Mouse (Mus musculus) lung, embryonic 15.5 days (tissue): ENCODE data around the gene Tmem132c. TPM values are rescaled to one million over a fixed set of nuclear protein-coding genes. Genes with fewer than 3 reads are reported as not detected.

ENCODE experiments used
- ATAC-seq: fragments of 200-750 bp; cut with Nextera tagmentation; 2 replicates; pipeline ENCODE4 v1.8.0; 2017; ENCODE audit warnings: moderate number of reproducible peaks, borderline replicate concordance; ENCODE audit not compliant: low FRiP score, low TSS enrichment; ENCODE audit errors: extremely low read depth
- H3K27ac ChIP-seq: fragments of 300-500 bp; sonication (generic); 2 replicates; pipeline ENCODE4 v1.5.1; 2015; ENCODE audit warnings: moderate library complexity, mild to moderate bottlenecking, inconsistent platforms
- H3K27me3 ChIP-seq: fragments of 300-500 bp; sonication (generic); 2 replicates; pipeline ENCODE4 v1.6.1; 2015; ENCODE audit warnings: inconsistent platforms
- H3K36me3 ChIP-seq: fragments of 300-500 bp; sonication (generic); 2 replicates; pipeline ENCODE4 v1.6.1; 2015; ENCODE audit warnings: inconsistent platforms
- H3K4me1 ChIP-seq: fragments of 300-500 bp; sonication (generic); 2 replicates; pipeline ENCODE4 v1.6.1; 2015; ENCODE audit warnings: inconsistent platforms
- H3K4me2 ChIP-seq: fragments of 300-500 bp; sonication (generic); 2 replicates; pipeline ENCODE4 v1.6.1; 2015; ENCODE audit warnings: inconsistent platforms, mild to moderate bottlenecking, moderate library complexity
- H3K4me3 ChIP-seq: fragments of 300-500 bp; sonication (generic); 2 replicates; pipeline ENCODE4 v1.5.1; 2015; ENCODE audit warnings: mild to moderate bottlenecking, inconsistent platforms
- H3K9ac ChIP-seq: fragments of 300-500 bp; sonication (generic); 2 replicates; pipeline ENCODE4 v1.6.1; 2015; ENCODE audit warnings: inconsistent platforms
- H3K9me3 ChIP-seq: fragments of 300-500 bp; sonication (generic); 2 replicates; pipeline ENCODE4 v1.6.1; 2016; ENCODE audit warnings: inconsistent platforms
- WGBS: fragments of 180-500 bp; shearing (Covaris S2); methylation state at CpG from one replicate; pipeline ENCODE4 v1.1.7; 2015; 5-methylcytosine and 5-hydroxymethylcytosine counted together
- polyA plus RNA-seq: library from polyadenylated mRNA; unstranded; fragments of >200 nt; fragmentation: Nextera tagmentation; extraction: Ambion mirVana; gene quantifications from 2 replicates; pipeline ENCODE4 v1.2.1, GENCODE M21; 2015

Gene Tmem132c
- polyA plus RNA-seq, 1 experiment from 2014 or later, result 18.3 TPM

DNA sequence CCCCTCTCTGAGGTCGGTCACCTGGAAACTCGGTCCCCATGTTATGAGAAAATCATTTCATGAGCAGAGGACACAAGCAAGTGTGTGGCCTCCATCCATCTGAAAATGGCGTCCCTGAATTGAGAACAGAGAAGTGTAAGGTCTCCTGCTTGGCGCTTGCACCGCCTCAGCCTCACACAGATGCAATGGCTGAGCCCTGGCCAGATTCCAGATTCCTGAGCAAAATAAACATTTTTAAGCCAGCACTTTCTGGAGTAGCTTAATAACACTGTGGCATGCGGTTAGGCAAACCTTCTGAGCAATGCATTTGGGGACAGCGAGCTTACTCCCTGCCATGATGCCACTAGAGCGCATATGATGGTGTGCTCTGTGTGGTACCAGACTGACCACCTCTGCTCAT is 48.1 kb downstream of the Tmem132c start:
- Histone ChIP-seq H3K27me3 (no peaks in the 10 kb centered on the region), H3K27ac (no peak overlapping the region), H3K9ac (no peak overlapping the region), H3K4me1 (peaks cover 23% of the 10 kb centered on the region), H3K36me3 (no peaks in the 10 kb centered on the region), H3K9me3 (no peaks in the 10 kb centered on the region), H3K4me3 (no peak overlapping the region), H3K4me2 (no peak overlapping the region)
- 84% methylated on average over 8 of the region's 8 CpGs for WGBS
- no peak for ATAC-seq

DNA sequence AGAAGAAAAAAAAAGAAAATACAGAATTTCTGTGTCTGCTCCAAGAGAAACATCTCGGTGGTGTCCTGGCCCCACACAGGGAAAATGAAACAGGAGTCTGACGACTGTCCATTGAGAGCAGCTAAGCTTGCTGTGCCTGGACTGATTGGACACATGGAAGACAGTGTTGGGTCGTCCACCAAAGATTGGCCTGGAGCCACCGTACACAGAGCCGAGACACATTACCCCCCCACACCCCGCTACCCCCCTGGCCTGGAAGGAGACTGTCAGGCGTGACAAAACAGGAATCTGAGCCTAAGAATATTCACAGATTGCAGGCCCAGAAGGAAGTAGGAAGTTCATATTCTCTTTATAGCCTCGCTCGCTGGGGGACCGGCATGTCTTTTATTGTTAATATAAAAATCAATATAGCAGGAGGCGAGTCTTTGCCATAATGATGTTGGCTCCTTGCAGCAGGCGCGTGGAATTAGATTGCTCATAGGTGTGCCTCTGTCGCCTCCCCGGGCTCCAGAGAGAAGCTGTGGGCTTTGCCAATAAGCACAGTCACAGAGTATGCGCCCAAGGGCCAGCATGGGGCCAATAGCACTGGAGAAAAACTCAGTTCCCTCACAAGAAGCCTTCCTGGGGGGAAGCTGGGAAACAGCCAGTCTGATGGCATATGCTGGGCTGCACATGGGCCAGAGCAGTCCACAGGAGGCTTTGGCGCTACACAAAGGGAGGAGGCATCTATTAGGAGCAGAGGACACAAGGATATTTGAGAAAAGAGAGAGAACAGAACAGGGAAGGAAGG is 49.0 kb downstream of the Tmem132c start:
- H3K4me1 ChIP-seq, result peaks cover 26% of the 10 kb centered on the region
- no peaks in the 10 kb centered on the region for H3K36me3 ChIP-seq
- no peak overlapping the region for H3K4me2 ChIP-seq
- H3K27ac ChIP-seq, result peak overlapping the region; percentile 51
- peak; percentile 88 for ATAC-seq
- WGBS, result 57% methylated on average over 17 of the region's 17 CpGs
- no peak overlapping the region for H3K4me3 ChIP-seq
- no peak overlapping the region for H3K9ac ChIP-seq
- no peaks in the 10 kb centered on the region for H3K27me3 ChIP-seq
- H3K9me3 ChIP-seq, result no peaks in the 10 kb centered on the region

DNA sequence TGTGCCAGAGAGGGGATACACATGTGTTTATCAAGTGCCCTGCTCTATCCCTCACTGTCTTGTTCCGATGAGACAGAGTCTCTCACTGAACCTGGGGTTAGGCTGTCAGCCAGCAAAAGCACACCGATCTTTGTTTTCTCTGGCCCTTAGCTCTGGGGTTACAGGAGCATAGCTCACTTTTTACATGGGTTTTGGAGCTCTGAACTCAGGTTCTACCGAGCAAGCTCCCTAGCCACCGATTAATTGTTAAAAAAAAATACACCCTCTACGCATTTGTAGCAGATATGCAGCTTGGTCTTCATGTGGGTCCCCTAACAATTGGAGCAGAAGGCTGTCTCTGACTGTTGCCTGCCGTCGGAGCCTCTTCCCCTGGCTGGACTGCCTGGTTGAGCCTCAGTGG is 50.0 kb downstream of the Tmem132c start:
- no peaks in the 10 kb centered on the region for H3K27me3 ChIP-seq
- WGBS, result 70% methylated on average over 7 of the region's 7 CpGs
- no peak overlapping the region for H3K9ac ChIP-seq
- ATAC-seq, result no peak
- no peak overlapping the region for H3K27ac ChIP-seq
- H3K9me3 ChIP-seq, result no peaks in the 10 kb centered on the region
- H3K36me3 ChIP-seq, result no peaks in the 10 kb centered on the region
- H3K4me2 ChIP-seq, result no peak overlapping the region
- H3K4me3 ChIP-seq, result no peak overlapping the region
- H3K4me1 ChIP-seq, result peaks cover 23% of the 10 kb centered on the region

DNA sequence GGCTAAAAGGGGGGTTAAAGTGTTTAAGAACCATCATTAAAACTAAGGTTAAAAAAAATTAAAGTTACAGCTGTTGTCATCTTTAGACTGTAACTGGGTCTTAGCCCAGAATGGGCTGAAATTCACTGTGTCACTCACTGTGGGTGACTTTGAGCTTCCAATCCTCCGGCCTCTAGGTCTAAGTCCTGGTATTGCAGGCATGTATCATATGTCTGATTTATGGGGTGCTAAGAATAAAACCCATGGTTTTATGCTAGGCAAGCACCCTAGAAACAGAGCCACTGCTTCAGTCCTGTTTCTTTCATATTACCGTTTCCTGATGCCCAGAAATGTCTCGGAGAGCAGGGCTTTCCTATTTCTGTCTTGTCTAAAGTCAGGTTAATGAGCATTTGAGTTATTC is 52.1 kb downstream of the Tmem132c start:
- no peak overlapping the region for H3K9ac ChIP-seq
- WGBS, result 52% methylated on average over 3 of the region's 3 CpGs
- no peaks in the 10 kb centered on the region for H3K36me3 ChIP-seq
- no peaks in the 10 kb centered on the region for H3K9me3 ChIP-seq
- H3K4me3 ChIP-seq, result no peak overlapping the region
- peak overlapping the region; percentile 21; the same call in 1 of the 2 replicates for H3K27ac ChIP-seq
- no peak for ATAC-seq
- H3K4me1 ChIP-seq, result peaks cover 39% of the 10 kb centered on the region
- no peaks in the 10 kb centered on the region for H3K27me3 ChIP-seq
- no peak overlapping the region for H3K4me2 ChIP-seq

GRCm38 (mm10) chr5:127297461-127297860 is 55.9 kb downstream of the Tmem132c start:
- Histone ChIP-seq H3K27me3 (no peaks in the 10 kb centered on the region), H3K4me3 (no peak overlapping the region), H3K4me2 (no peak overlapping the region), H3K27ac (no peak overlapping the region), H3K9me3 (no peaks in the 10 kb centered on the region), H3K9ac (no peak overlapping the region), H3K36me3 (no peaks in the 10 kb centered on the region), H3K4me1 (peaks cover 53% of the 10 kb centered on the region)
- 50% methylated on average over 5 of the region's 5 CpGs for WGBS
- ATAC-seq, result no peak

GRCm38 (mm10) chr5:127298060-127298459 is 56.5 kb downstream of the Tmem132c start:
- Histone ChIP-seq H3K27me3 (no peaks in the 10 kb centered on the region), H3K9ac (no peak overlapping the region), H3K27ac (peak overlapping the region; percentile 39; the same call in 1 of the 2 replicates), H3K4me3 (no peak overlapping the region), H3K4me2 (no peak overlapping the region), H3K4me1 (peaks cover 53% of the 10 kb centered on the region), H3K36me3 (no peaks in the 10 kb centered on the region), H3K9me3 (no peaks in the 10 kb centered on the region)
- 49% methylated on average over 2 of the region's 2 CpGs for WGBS
- no peak for ATAC-seq

GRCm38 (mm10) chr5:127299010-127299409 is 57.4 kb downstream of the Tmem132c start:
- peaks cover 53% of the 10 kb centered on the region for H3K4me1 ChIP-seq
- no peak overlapping the region for H3K27ac ChIP-seq
- H3K36me3 ChIP-seq, result no peaks in the 10 kb centered on the region
- no peak overlapping the region for H3K4me3 ChIP-seq
- no peak overlapping the region for H3K4me2 ChIP-seq
- H3K9ac ChIP-seq, result no peak overlapping the region
- 38% methylated on average over 1 of the region's 1 CpGs for WGBS
- H3K9me3 ChIP-seq, result no peaks in the 10 kb centered on the region
- ATAC-seq, result no peak
- no peaks in the 10 kb centered on the region for H3K27me3 ChIP-seq

GRCm38 (mm10) chr5:127300597-127301254 is 59.1 kb downstream of the Tmem132c start:
- no peaks in the 10 kb centered on the region for H3K36me3 ChIP-seq
- H3K9me3 ChIP-seq, result no peaks in the 10 kb centered on the region
- no peak overlapping the region for H3K9ac ChIP-seq
- peak overlapping the region; percentile 39 for H3K4me2 ChIP-seq
- peak; percentile 81 for ATAC-seq
- peaks cover 50% of the 10 kb centered on the region for H3K4me1 ChIP-seq
- H3K4me3 ChIP-seq, result no peak overlapping the region
- WGBS, result 28% methylated on average over 8 of the region's 8 CpGs
- H3K27me3 ChIP-seq, result no peaks in the 10 kb centered on the region
- H3K27ac ChIP-seq, result peak overlapping the region; percentile 86

DNA sequence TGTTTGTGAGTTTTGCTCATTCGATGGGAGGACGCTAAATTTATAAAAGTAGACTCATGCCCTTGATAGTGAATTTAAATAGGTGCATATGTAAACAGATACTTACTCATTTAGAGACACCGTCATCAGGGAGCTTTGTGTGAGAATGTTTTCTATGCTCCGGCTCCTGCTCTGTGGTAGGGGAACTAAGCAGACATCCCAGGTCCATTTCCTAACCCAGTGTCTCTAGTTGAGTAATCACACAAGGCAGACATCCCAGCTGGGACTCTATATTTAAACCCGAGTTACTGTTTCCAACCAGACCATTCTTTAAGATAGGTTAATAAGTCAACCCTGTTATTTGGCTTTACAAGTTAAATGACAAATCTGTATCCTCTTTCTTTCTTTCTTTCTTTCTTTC is 63.7 kb downstream of the Tmem132c start:
- 64% methylated on average over 5 of the region's 5 CpGs for WGBS
- Histone ChIP-seq H3K4me2 (no peak overlapping the region), H3K36me3 (no peaks in the 10 kb centered on the region), H3K4me3 (no peak overlapping the region), H3K9me3 (no peaks in the 10 kb centered on the region), H3K27ac (no peak overlapping the region), H3K27me3 (no peaks in the 10 kb centered on the region), H3K9ac (no peak overlapping the region), H3K4me1 (peaks cover 21% of the 10 kb centered on the region)
- ATAC-seq, result no peak

DNA sequence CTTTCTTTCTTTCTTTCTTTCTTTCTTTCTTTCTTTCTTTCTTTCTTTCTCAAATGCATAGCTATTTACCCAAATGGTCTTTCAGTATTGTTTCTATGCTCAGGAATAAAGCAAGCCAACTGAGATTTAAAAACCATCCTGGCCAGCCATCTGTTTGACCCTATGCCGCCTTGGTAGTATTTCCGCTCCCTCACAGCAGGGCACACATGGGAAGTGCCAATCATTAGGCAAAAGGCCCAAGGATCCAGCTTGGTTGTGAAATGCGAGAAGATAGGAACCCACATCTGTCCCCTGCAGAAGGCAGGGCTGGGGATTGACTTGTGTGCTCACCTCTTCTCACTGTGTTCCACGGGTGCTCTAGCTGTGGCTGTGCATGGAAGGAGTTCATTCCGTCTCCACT is 64.1 kb downstream of the Tmem132c start:
- Histone ChIP-seq H3K4me3 (no peak overlapping the region), H3K9me3 (no peaks in the 10 kb centered on the region), H3K36me3 (no peaks in the 10 kb centered on the region), H3K4me2 (no peak overlapping the region), H3K27me3 (no peaks in the 10 kb centered on the region), H3K9ac (no peak overlapping the region), H3K4me1 (peaks cover 21% of the 10 kb centered on the region), H3K27ac (no peak overlapping the region)
- ATAC-seq, result no peak
- WGBS, result 71% methylated on average over 5 of the region's 5 CpGs

- Histone ChIP-seq H3K4me1 (peaks cover 17% of the 10 kb centered on the region), H3K27me3 (no peaks in the 10 kb centered on the region), H3K27ac (no peak overlapping the region), H3K4me2 (no peak overlapping the region), H3K9me3 (no peaks in the 10 kb centered on the region), H3K9ac (no peak overlapping the region), H3K4me3 (no peak overlapping the region), H3K36me3 (no peaks in the 10 kb centered on the region)
- ATAC-seq, result no peak
- 46% methylated on average over 1 of the region's 1 CpGs for WGBS
These were observed 65.1 kb downstream of the Tmem132c start for GRCm38 (mm10) chr5:127306726-127307125.

GRCm38 (mm10) chr5:127310318-127311004 is 68.9 kb downstream of the Tmem132c start:
- peak; percentile 93 for ATAC-seq
- H3K4me1 ChIP-seq, result peaks cover 16% of the 10 kb centered on the region
- H3K36me3 ChIP-seq, result no peaks in the 10 kb centered on the region
- peak overlapping the region; percentile 84 for H3K27ac ChIP-seq
- H3K4me3 ChIP-seq, result no peak overlapping the region
- no peaks in the 10 kb centered on the region for H3K9me3 ChIP-seq
- H3K9ac ChIP-seq, result no peak overlapping the region
- H3K27me3 ChIP-seq, result no peaks in the 10 kb centered on the region
- 14% methylated on average over 14 of the region's 14 CpGs for WGBS
- H3K4me2 ChIP-seq, result no peak overlapping the region
